Mouse (Mus musculus) C2C12 (cell line): ENCODE data around the gene Mrpl37. TPM values are rescaled to one million over a fixed set of nuclear protein-coding genes. Genes with fewer than 3 reads are reported as not detected.

Source experiments
- H3K27me3 ChIP-seq: one replicate; pipeline ENCODE4 v1.6.1; 2011; ENCODE audit not compliant: control insufficient read depth, insufficient read depth, insufficient read length
- H3K36me3 ChIP-seq: one replicate; pipeline ENCODE4 v1.6.1; 2011; ENCODE audit not compliant: control insufficient read depth, insufficient read depth
- H3K4me3 ChIP-seq: one replicate; pipeline ENCODE4 v1.5.1; 2011; ENCODE audit warnings: mild to moderate bottlenecking, control low read depth; ENCODE audit not compliant: poor library complexity, insufficient read depth, severe bottlenecking
- H3K79me2 ChIP-seq: one replicate; pipeline ENCODE4 v1.6.1; 2011; ENCODE audit not compliant: control insufficient read depth, insufficient read depth
- H3K79me3 ChIP-seq: one replicate; pipeline ENCODE4 v1.6.1; 2011; ENCODE audit warnings: low read depth, control low read depth
- H3ac ChIP-seq: one replicate; pipeline ENCODE3; 2011; ENCODE audit warnings: low read depth; ENCODE audit not compliant: control insufficient read depth, insufficient read length
- CEBPB ChIP-seq: IDR thresholded peaks from one replicate; pipeline ENCODE4 v1.6.1; 2011; ENCODE audit warnings: low read depth, mild to moderate bottlenecking, control low read depth, moderate library complexity
- CTCF ChIP-seq: IDR thresholded peaks from one replicate; pipeline ENCODE4 v1.5.1; 2011; ENCODE audit not compliant: control insufficient read depth, insufficient read depth, insufficient read length
- FOSL1 ChIP-seq: IDR thresholded peaks from one replicate; pipeline ENCODE4 v1.8.0; 2011; ENCODE audit warnings: mild to moderate bottlenecking, low read length; ENCODE audit not compliant: poor library complexity, insufficient read depth, severe bottlenecking
- MAX ChIP-seq: IDR thresholded peaks from one replicate; pipeline ENCODE4 v1.6.1; 2011; ENCODE audit warnings: mild to moderate bottlenecking, control low read depth
- MYOD1 ChIP-seq: IDR thresholded peaks from one replicate; pipeline ENCODE4 v1.6.1; 2011; ENCODE audit warnings: low read depth; ENCODE audit not compliant: control insufficient read depth, insufficient read length
- MYOG ChIP-seq: IDR thresholded peaks from one replicate; pipeline ENCODE4 v1.6.1; 2011; ENCODE audit not compliant: control insufficient read depth, insufficient read length; ENCODE audit errors: extremely low read depth
- USF1 ChIP-seq: IDR thresholded peaks from one replicate; pipeline ENCODE4 v1.6.1; 2011; ENCODE audit warnings: low read depth, mild to moderate bottlenecking, control low read depth, moderate library complexity
- polyA plus RNA-seq: library from polyadenylated mRNA; unstranded; fragments of >200 nt; fragmentation: generic; extraction: Trizol; gene quantifications from one replicate; pipeline ENCODE4 v1.2.1, GENCODE M21; 2012; ENCODE audit warnings: missing spikeins

Mrpl37 gene
- polyA plus RNA-seq, 1 experiment = 75.5 TPM

- H3K4me3 ChIP-seq = no peak overlapping the region
- TF ChIP-seq MYOD1 (no peak), USF1 (no peak), FOSL1 (no peak), MAX (no peak), CEBPB (no peak), CTCF (no peak), MYOG (no peak)
- no peak overlapping the region for H3ac ChIP-seq
- H3K79me3 ChIP-seq = peaks cover 14% of the 10 kb centered on the region
- peaks cover 47% of the 10 kb centered on the region for H3K79me2 ChIP-seq
- H3K36me3 ChIP-seq = peaks cover 13% of the 10 kb centered on the region
- H3K27me3 ChIP-seq = no peaks in the 10 kb centered on the region
These were observed 52.8 kb downstream of the Mrpl37 start for GRCm38 (mm10) chr4:107013817-107014260.

- Histone ChIP-seq H3K36me3 (peaks cover 13% of the 10 kb centered on the region), H3K27me3 (no peaks in the 10 kb centered on the region), H3K4me3 (no peak overlapping the region), H3K79me3 (peaks cover 16% of the 10 kb centered on the region), H3K79me2 (peaks cover 52% of the 10 kb centered on the region), H3ac (no peak overlapping the region)
- TF ChIP-seq MYOD1 (no peak), CEBPB (no peak), CTCF (no peak), MYOG (no peak)
These were observed 53.4 kb downstream of the Mrpl37 start for GRCm38 (mm10) chr4:107013119-107013816.

GRCm38 (mm10) chr4:107012574-107012973 lies 54.1 kb downstream of the Mrpl37 start:
- Histone ChIP-seq H3K79me2 (peaks cover 50% of the 10 kb centered on the region), H3K79me3 (peaks cover 17% of the 10 kb centered on the region), H3K27me3 (no peaks in the 10 kb centered on the region), H3K36me3 (peaks cover 13% of the 10 kb centered on the region), H3ac (no peak overlapping the region), H3K4me3 (no peak overlapping the region)
- TF ChIP-seq CTCF (no peak), FOSL1 (no peak), MYOG (no peak), USF1 (no peak), CEBPB (no peak), MAX (no peak), MYOD1 (no peak)

- Histone ChIP-seq H3K79me3 (peaks cover 18% of the 10 kb centered on the region), H3K27me3 (no peaks in the 10 kb centered on the region), H3ac (no peak overlapping the region), H3K79me2 (peaks cover 55% of the 10 kb centered on the region), H3K4me3 (no peak overlapping the region), H3K36me3 (peaks cover 16% of the 10 kb centered on the region)
- TF ChIP-seq USF1 = no peak
- no peak for TF ChIP-seq MAX
- no peak for TF ChIP-seq CEBPB
- TF ChIP-seq CTCF = no peak
- no peak for TF ChIP-seq FOSL1
- no peak for TF ChIP-seq MYOD1
- TF ChIP-seq MYOG = no peak
These were observed 54.6 kb downstream of the Mrpl37 start for GRCm38 (mm10) chr4:107012005-107012478.

- no peaks in the 10 kb centered on the region for H3K27me3 ChIP-seq
- peaks cover 21% of the 10 kb centered on the region for H3K79me3 ChIP-seq
- H3ac ChIP-seq = no peak overlapping the region
- peaks cover 60% of the 10 kb centered on the region for H3K79me2 ChIP-seq
- peaks cover 19% of the 10 kb centered on the region for H3K36me3 ChIP-seq
- no peak overlapping the region for H3K4me3 ChIP-seq
- TF ChIP-seq FOSL1 = no peak
- TF ChIP-seq MYOD1 = peak; percentile 48
These were observed 55.2 kb downstream of the Mrpl37 start for GRCm38 (mm10) chr4:107011325-107012004.

- Histone ChIP-seq H3K36me3 (peaks cover 14% of the 10 kb centered on the region), H3K79me3 (peaks cover 21% of the 10 kb centered on the region), H3K4me3 (no peak overlapping the region), H3K79me2 (peaks cover 64% of the 10 kb centered on the region), H3K27me3 (no peaks in the 10 kb centered on the region), H3ac (no peak overlapping the region)
- TF ChIP-seq CTCF = no peak
- TF ChIP-seq MAX = no peak
- no peak for TF ChIP-seq MYOD1
- no peak for TF ChIP-seq FOSL1
- no peak for TF ChIP-seq MYOG
- no peak for TF ChIP-seq USF1
- no peak for TF ChIP-seq CEBPB
These were observed 57.1 kb downstream of the Mrpl37 start for GRCm38 (mm10) chr4:107009548-107009947.
